Mouse (Mus musculus) heart, embryonic 16.5 days (tissue): ENCODE measurements around the gene Fbxl18. TPM values are rescaled to one million over a fixed set of nuclear protein-coding genes. Genes with fewer than 3 reads are reported as not detected.
A peak's percentile ranks its signal among the peaks of the same experiment; 100 is the strongest.

Experiments
- ATAC-seq: fragments of 200-750 bp; cut with Nextera tagmentation; replicated peaks from 2 replicates; pipeline ENCODE4 v1.8.0; 2017; ENCODE audit warnings: moderate number of reproducible peaks; ENCODE audit not compliant: insufficient read depth, low FRiP score; ENCODE audit errors: extremely low read depth
- H3K27ac ChIP-seq: fragments of 300-500 bp; sonication (generic); 2 replicates; pipeline ENCODE4 v1.5.1; 2014; ENCODE audit warnings: mild to moderate bottlenecking, low read length, control low read depth, moderate library complexity
- H3K27me3 ChIP-seq: fragments of 300-500 bp; sonication (generic); 2 replicates; pipeline ENCODE4 v1.6.1; 2014; ENCODE audit warnings: low read length, mixed read lengths; ENCODE audit not compliant: control insufficient read depth, insufficient read depth
- H3K36me3 ChIP-seq: fragments of 300-500 bp; sonication (generic); 2 replicates; pipeline ENCODE4 v1.6.1; 2014; ENCODE audit not compliant: control insufficient read depth, insufficient read depth
- H3K4me1 ChIP-seq: fragments of 300-500 bp; sonication (generic); 2 replicates; pipeline ENCODE4 v1.6.1; 2014; ENCODE audit warnings: low read length, mixed read lengths; ENCODE audit not compliant: control insufficient read depth, insufficient read depth
- H3K4me2 ChIP-seq: fragments of 300-500 bp; sonication (generic); 2 replicates; pipeline ENCODE4 v1.6.1; 2014; ENCODE audit warnings: low read depth, mild to moderate bottlenecking, control low read depth, low read length
- H3K4me3 ChIP-seq: fragments of 300-500 bp; sonication (generic); 2 replicates; pipeline ENCODE4 v1.5.1; 2014; ENCODE audit warnings: mild to moderate bottlenecking, control low read depth, low read length
- H3K9ac ChIP-seq: fragments of 300-500 bp; sonication (generic); 2 replicates; pipeline ENCODE4 v1.6.1; 2014; ENCODE audit warnings: low read length, control low read depth
- H3K9me3 ChIP-seq: fragments of 300-500 bp; sonication (generic); replicated peaks from 2 replicates; pipeline ENCODE4 v1.6.1; 2016; ENCODE audit warnings: low read length; ENCODE audit not compliant: control insufficient read depth
- WGBS: fragments of 180-500 bp; shearing (Covaris S2); extraction: QIAGEN DNeasy Blood & Tissue Kit; methylation state at CpG from one replicate; pipeline ENCODE4 v1.1.7; 2014; 5-methylcytosine and 5-hydroxymethylcytosine counted together
- polyA plus RNA-seq: library from polyadenylated mRNA; unstranded; fragments of >200 nt; fragmentation: Nextera tagmentation; extraction: Ambion mirVana; gene quantifications from 2 replicates; pipeline ENCODE4 v1.2.1, GENCODE M21; 2015

Fbxl18 gene
- polyA plus RNA-seq, 1 experiment from 2014 or later = 7.5 TPM

GRCm38 (mm10) chr5:142907803-142908559 lies 12.8 kb upstream of the Fbxl18 start:
- Histone ChIP-seq H3K36me3 (peaks cover 21% of the 10 kb centered on the region), H3K4me3 (peak overlapping the region; percentile 100), H3K4me1 (peaks cover 49% of the 10 kb centered on the region), H3K27ac (peak overlapping the region; percentile 100), H3K9me3 (no peaks in the 10 kb centered on the region), H3K27me3 (no peaks in the 10 kb centered on the region), H3K4me2 (peak overlapping the region; percentile 97), H3K9ac (peak overlapping the region; percentile 91)
- ATAC-seq = no peak; the same call in 1 of the 2 replicates
- 30% methylated on average over 5 of the region's 5 CpGs for WGBS

- ATAC-seq = no peak
- Histone ChIP-seq H3K36me3 (peaks cover 28% of the 10 kb centered on the region), H3K27me3 (no peaks in the 10 kb centered on the region), H3K27ac (peak overlapping the region; percentile 100), H3K9ac (peak overlapping the region; percentile 91), H3K4me1 (peaks cover 56% of the 10 kb centered on the region), H3K4me3 (peak overlapping the region; percentile 100), H3K9me3 (no peaks in the 10 kb centered on the region), H3K4me2 (peak overlapping the region; percentile 97)
- WGBS = 12% methylated on average over 14 of the region's 14 CpGs
Measured at GRCm38 (mm10) chr5:142907048-142907802, 12.0 kb upstream of the Fbxl18 start.

- WGBS = under 1% methylated on average over 41 of the region's 41 CpGs
- Histone ChIP-seq H3K9ac (peak within 1 kb of the TSS; percentile 100), H3K27me3 (no peaks in the 10 kb centered on the region), H3K9me3 (no peaks in the 10 kb centered on the region), H3K27ac (peak within 1 kb of the TSS; percentile 100), H3K4me2 (peak within 1 kb of the TSS; percentile 97), H3K36me3 (peaks cover 33% of the 10 kb centered on the region), H3K4me1 (peaks cover 57% of the 10 kb centered on the region), H3K4me3 (peak within 1 kb of the TSS; percentile 100)
- ATAC-seq = peak; percentile 64
Measured at GRCm38 (mm10) chr5:142906532-142907047, 11.4 kb upstream of the Fbxl18 start, which contains the start of gene Actb. Gene Actb (minus strand): TSS chr5:142906754.

- Histone ChIP-seq H3K4me2 (peak overlapping the region; percentile 83), H3K4me1 (peaks cover 57% of the 10 kb centered on the region), H3K9me3 (no peaks in the 10 kb centered on the region), H3K27ac (peak overlapping the region; percentile 100), H3K4me3 (peak overlapping the region; percentile 100), H3K27me3 (no peaks in the 10 kb centered on the region), H3K36me3 (peaks cover 37% of the 10 kb centered on the region), H3K9ac (peak overlapping the region; percentile 100)
- ATAC-seq = peak; percentile 82
- under 1% methylated on average over 79 of the region's 84 CpGs for WGBS
Measured at GRCm38 (mm10) chr5:142905725-142906531, 10.7 kb upstream of the Fbxl18 start.

GRCm38 (mm10) chr5:142905038-142905695 lies 9.9 kb upstream of the Fbxl18 start:
- H3K4me1 ChIP-seq = peaks cover 54% of the 10 kb centered on the region
- no peaks in the 10 kb centered on the region for H3K9me3 ChIP-seq
- peak overlapping the region; percentile 100 for H3K27ac ChIP-seq
- H3K36me3 ChIP-seq = peaks cover 41% of the 10 kb centered on the region
- H3K9ac ChIP-seq = peak overlapping the region; percentile 100
- H3K4me3 ChIP-seq = peak overlapping the region; percentile 100
- peak overlapping the region; percentile 83 for H3K4me2 ChIP-seq
- no peaks in the 10 kb centered on the region for H3K27me3 ChIP-seq
- 1% methylated on average over 27 of the region's 27 CpGs for WGBS
- no peak for ATAC-seq

GRCm38 (mm10) chr5:142904208-142905037 lies 9.2 kb upstream of the Fbxl18 start:
- Histone ChIP-seq H3K27me3 (no peaks in the 10 kb centered on the region), H3K36me3 (peaks cover 41% of the 10 kb centered on the region), H3K9me3 (no peaks in the 10 kb centered on the region), H3K4me1 (peaks cover 47% of the 10 kb centered on the region), H3K27ac (peak overlapping the region; percentile 100), H3K9ac (peak overlapping the region; percentile 100), H3K4me2 (peak overlapping the region; percentile 83), H3K4me3 (peak overlapping the region; percentile 100)
- 42% methylated on average over 19 of the region's 19 CpGs for WGBS
- no peak for ATAC-seq

- H3K4me2 ChIP-seq = peak overlapping the region; percentile 83
- peak overlapping the region; percentile 100 for H3K4me3 ChIP-seq
- 53% methylated on average over 14 of the region's 14 CpGs for WGBS
Measured at GRCm38 (mm10) chr5:142903470-142904207, 8.4 kb upstream of the Fbxl18 start.

More at GRCm38 (mm10) chr5:142903470-142904207, 8.4 kb upstream of the Fbxl18 start:
- H3K27ac ChIP-seq = peak overlapping the region; percentile 100
- H3K4me1 ChIP-seq = peaks cover 39% of the 10 kb centered on the region
- ATAC-seq = no peak
- no peaks in the 10 kb centered on the region for H3K9me3 ChIP-seq
- H3K36me3 ChIP-seq = peaks cover 41% of the 10 kb centered on the region
- H3K27me3 ChIP-seq = no peaks in the 10 kb centered on the region
- H3K9ac ChIP-seq = peak overlapping the region; percentile 100
